Mouse (Mus musculus): ENCODE measurements around the gene Zdhhc1. TPM values are rescaled to one million over a fixed set of nuclear protein-coding genes. Genes with fewer than 3 reads are reported as not detected.

Gene Zdhhc1
- 33.6 and 38.4 TPM in 2 replicates for polyA plus RNA-seq (2015; fragmentation: Nextera tagmentation; extraction: Ambion mirVana)

DNA sequence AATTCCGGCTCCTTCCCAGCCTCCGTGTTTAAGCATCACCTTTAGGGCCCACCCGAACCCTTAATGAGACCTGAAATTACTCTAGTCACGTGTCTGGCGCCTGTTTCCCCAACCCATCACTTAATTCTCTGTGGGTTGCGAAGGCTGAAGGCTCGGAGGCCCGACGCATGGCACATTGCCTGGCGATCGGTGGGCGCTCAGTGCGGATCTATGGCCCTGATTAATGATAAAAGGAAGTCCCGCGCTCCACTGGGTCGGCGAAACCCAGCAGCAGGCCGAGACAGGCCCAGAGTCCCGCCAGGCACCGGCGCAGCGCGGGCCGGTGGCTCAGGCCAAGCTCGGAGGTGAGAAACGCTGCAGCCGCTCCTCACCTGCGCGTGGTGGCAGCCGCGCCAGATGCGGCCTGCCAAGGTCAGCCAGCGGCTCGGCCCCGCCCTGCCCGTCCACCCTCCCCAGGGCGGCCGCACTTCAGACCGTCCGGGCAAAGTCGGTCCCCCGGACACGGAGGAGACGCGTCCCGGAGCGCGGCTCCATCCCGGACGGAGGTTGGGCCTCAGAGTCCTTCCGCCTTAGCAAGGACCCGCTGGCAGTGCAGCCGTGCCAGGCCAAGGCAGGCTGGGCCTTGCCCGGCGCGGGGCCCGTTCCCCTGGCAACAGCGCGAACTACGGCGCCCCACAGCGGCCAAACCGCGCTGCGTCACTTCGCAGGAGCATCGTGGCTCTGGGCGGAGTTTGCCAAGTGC is at the start of gene Zdhhc1:
Zdhhc1 (minus strand) TSS at position 464 of the 742 bp plus-strand sequence.
- Histone ChIP-seq H3K36me3 (ENCODE audit: control insufficient read depth, insufficient read depth, low read length) (no peaks in the 10 kb centered on the region), H3K9me3 (replicated peaks; ENCODE audit: control insufficient read depth, low read length, poor library complexity, severe bottlenecking) (no peaks in the 10 kb centered on the region), H3K9ac (ENCODE audit: low read depth, low read length) (peak within 1 kb of the TSS; percentile 89), H3K4me3 (ENCODE audit: low read depth, low read length) (peak within 1 kb of the TSS; percentile 71), H3K27me3 (ENCODE audit: control insufficient read depth, insufficient read depth, low read depth, low read length) (no peaks in the 10 kb centered on the region), H3K4me1 (ENCODE audit: control insufficient read depth, insufficient read depth, low read length) (peaks cover 16% of the 10 kb centered on the region), H3K4me2 (ENCODE audit: low read length) (peak within 1 kb of the TSS; percentile 85), H3K27ac (ENCODE audit: low read length) (peak within 1 kb of the TSS; percentile 84)
- under 1% methylated on average over 66 of the region's 68 CpGs for WGBS
- peak; percentile 89 for ATAC-seq

DNA sequence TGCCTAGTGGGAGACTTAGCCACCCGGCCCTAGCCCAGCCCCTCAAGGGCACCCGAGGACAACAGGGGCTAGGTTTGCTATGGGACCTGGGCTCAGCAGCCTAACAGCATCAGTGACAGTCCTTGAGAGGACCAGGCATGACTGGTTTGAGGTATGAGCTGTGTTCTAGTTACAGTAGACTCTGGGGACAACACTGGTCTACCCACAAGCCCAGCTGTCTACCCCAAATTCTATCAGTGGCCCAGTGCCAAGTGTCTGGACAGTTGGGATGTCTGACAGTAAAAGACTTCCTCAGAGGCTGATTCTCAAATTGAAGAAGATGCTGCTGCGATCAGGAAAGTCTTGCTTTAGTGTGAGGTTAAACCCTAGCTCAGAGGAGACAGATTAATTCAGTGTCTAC is 48.5 kb upstream of the Zdhhc1 start:
- Histone ChIP-seq H3K27ac (ENCODE audit: low read length) (no peak overlapping the region), H3K27me3 (ENCODE audit: control insufficient read depth, insufficient read depth, low read depth, low read length) (no peaks in the 10 kb centered on the region), H3K36me3 (ENCODE audit: control insufficient read depth, insufficient read depth, low read length) (no peaks in the 10 kb centered on the region), H3K4me3 (ENCODE audit: low read depth, low read length) (no peak overlapping the region), H3K4me1 (ENCODE audit: control insufficient read depth, insufficient read depth, low read length) (0 out of 2 replicates have a peak, but pooled peaks cover 4% of the 10 kb centered on the region), H3K9ac (ENCODE audit: low read depth, low read length) (no peak overlapping the region), H3K9me3 (replicated peaks; ENCODE audit: control insufficient read depth, low read length, poor library complexity, severe bottlenecking) (no peaks in the 10 kb centered on the region), H3K4me2 (ENCODE audit: low read length) (no peak overlapping the region)
- 80% methylated on average over 3 of the region's 3 CpGs for WGBS
- ATAC-seq: no peak

DNA sequence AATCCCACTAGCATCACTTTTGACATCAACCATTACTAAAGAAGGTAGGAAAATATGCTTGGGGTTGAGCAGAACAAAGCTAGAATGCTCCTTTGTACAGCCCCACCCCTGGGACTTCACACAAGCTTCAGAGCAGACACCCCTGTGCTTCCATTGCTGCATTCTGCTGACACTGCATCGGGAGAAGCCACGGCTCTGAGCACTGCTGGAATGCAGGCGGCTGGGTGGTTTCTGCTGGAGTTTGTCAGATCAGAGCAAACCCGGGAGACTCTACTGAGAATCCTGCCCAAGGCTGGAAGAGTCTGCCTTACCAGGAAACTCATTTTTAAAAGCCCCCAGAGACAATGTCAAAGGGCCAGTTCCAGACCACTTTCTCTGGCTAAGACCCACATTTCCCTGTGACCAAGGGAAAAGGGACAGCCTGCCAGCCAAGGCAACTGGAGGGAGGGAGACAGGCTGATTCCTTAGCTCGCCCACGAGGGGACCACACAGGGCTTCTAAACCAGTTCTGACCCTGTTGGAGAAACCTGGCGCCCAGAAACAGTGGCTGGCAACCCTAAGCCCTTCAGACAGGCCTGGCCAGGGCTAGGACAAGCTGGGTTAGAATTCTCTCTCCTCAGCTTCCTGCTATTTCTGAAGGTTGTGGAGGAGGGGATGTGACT is 48.0 kb upstream of the Zdhhc1 start:
- H3K27ac ChIP-seq (ENCODE audit: low read length): no peak overlapping the region
- H3K9me3 ChIP-seq (replicated peaks; ENCODE audit: control insufficient read depth, low read length, poor library complexity, severe bottlenecking): no peaks in the 10 kb centered on the region
- no peaks in the 10 kb centered on the region for H3K36me3 ChIP-seq (ENCODE audit: control insufficient read depth, insufficient read depth, low read length)
- H3K4me2 ChIP-seq (ENCODE audit: low read length): no peak overlapping the region
- H3K27me3 ChIP-seq (ENCODE audit: control insufficient read depth, insufficient read depth, low read depth, low read length): no peaks in the 10 kb centered on the region
- ATAC-seq: no peak
- no peak overlapping the region for H3K4me3 ChIP-seq (ENCODE audit: low read depth, low read length)
- 61% methylated on average over 7 of the region's 7 CpGs for WGBS
- no peak overlapping the region for H3K9ac ChIP-seq (ENCODE audit: low read depth, low read length)
- H3K4me1 ChIP-seq (ENCODE audit: control insufficient read depth, insufficient read depth, low read length): 0 out of 2 replicates have a peak, but pooled peaks cover 4% of the 10 kb centered on the region

DNA sequence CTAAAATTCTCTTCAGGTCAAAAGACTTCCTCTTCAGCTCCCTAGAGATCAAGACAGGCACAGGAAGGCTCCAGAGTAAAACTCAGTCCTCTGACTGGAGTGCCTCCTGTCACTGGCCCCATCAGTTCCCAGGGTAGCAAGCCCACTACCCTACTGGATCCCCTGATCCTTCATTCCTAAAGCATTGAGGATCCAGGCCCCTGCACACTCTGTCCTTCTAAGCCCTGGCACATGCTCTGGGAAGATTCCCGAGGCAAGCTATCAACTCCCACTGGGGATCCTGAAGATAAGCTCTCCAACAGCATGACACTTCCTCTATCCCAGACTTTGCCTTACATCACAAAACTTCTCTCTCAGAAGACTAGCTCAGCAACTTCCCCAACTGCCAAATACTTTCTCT is 47.0 kb upstream of the Zdhhc1 start:
- Histone ChIP-seq H3K27me3 (ENCODE audit: control insufficient read depth, insufficient read depth, low read depth, low read length) (no peaks in the 10 kb centered on the region), H3K9me3 (replicated peaks; ENCODE audit: control insufficient read depth, low read length, poor library complexity, severe bottlenecking) (no peaks in the 10 kb centered on the region), H3K4me3 (ENCODE audit: low read depth, low read length) (no peak overlapping the region), H3K4me2 (ENCODE audit: low read length) (no peak overlapping the region), H3K4me1 (ENCODE audit: control insufficient read depth, insufficient read depth, low read length) (0 out of 2 replicates have a peak, but pooled peaks cover 4% of the 10 kb centered on the region), H3K9ac (ENCODE audit: low read depth, low read length) (no peak overlapping the region), H3K36me3 (ENCODE audit: control insufficient read depth, insufficient read depth, low read length) (peaks cover 4% of the 10 kb centered on the region; the same call in 1 of the 2 replicates), H3K27ac (ENCODE audit: low read length) (no peak overlapping the region; the same call in 1 of the 2 replicates)
- 53% methylated on average over 1 of the region's 1 CpGs for WGBS
- ATAC-seq: no peak

DNA sequence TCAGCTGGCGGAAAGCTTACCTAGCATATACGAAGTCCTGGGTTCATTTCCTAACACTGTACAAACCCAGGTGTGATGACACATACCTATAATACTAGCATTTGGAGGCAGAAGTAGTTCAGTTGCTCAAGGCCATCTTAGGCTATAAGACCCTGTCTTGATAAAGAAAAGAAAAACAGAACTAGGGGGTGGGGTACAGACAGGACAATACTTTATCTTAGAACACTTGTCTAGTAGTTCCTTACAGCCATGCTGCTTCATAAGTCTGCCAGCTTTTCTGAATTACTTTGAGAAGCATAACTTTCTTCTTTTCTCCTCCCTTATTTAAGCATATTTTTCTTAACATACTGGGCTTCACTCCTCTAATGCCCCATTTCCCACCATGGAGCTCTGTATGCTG is 46.1 kb upstream of the Zdhhc1 start:
- Histone ChIP-seq H3K4me1 (ENCODE audit: control insufficient read depth, insufficient read depth, low read length) (0 out of 2 replicates have a peak, but pooled peaks cover 4% of the 10 kb centered on the region), H3K4me2 (ENCODE audit: low read length) (no peak overlapping the region), H3K9ac (ENCODE audit: low read depth, low read length) (no peak overlapping the region), H3K27me3 (ENCODE audit: control insufficient read depth, insufficient read depth, low read depth, low read length) (no peaks in the 10 kb centered on the region), H3K9me3 (replicated peaks; ENCODE audit: control insufficient read depth, low read length, poor library complexity, severe bottlenecking) (no peaks in the 10 kb centered on the region), H3K27ac (ENCODE audit: low read length) (no peak overlapping the region), H3K36me3 (ENCODE audit: control insufficient read depth, insufficient read depth, low read length) (peaks cover 10% of the 10 kb centered on the region; the same call in 1 of the 2 replicates), H3K4me3 (ENCODE audit: low read depth, low read length) (no peak overlapping the region)
- WGBS: 95% methylated on average over 2 of the region's 2 CpGs
- no peak for ATAC-seq

DNA sequence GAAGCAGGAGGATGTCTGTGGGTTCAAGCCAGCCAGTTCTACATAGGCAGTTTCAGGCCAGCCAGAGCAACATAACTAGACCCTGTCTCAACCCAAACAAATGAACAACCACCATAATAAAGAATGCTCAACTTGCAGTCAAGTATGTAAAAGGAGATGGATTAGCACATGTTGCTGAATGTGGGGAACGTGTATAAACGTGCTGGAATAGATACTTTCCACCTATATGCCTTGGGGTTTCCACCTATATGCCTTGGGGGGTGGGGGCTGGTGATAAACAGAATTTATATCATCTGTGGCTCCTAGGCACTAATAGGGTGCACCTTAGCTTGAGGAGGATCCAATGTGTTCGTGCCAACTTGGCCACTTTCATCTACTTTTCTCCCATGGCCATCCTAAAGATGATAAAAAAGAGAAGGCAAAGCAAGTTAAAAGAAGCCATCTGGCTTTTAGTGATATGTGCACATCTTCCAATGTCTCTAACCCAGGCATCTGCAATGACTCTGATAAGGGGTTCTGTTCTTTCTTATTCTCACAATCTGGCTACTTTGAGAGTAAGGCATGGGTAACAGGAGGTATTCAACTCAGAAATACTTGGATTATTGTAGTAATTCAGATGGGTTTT is 45.4 kb upstream of the Zdhhc1 start:
- Histone ChIP-seq H3K4me1 (ENCODE audit: control insufficient read depth, insufficient read depth, low read length) (0 out of 2 replicates have a peak, but pooled peaks cover 4% of the 10 kb centered on the region), H3K36me3 (ENCODE audit: control insufficient read depth, insufficient read depth, low read length) (peaks cover 16% of the 10 kb centered on the region), H3K4me3 (ENCODE audit: low read depth, low read length) (no peak overlapping the region), H3K4me2 (ENCODE audit: low read length) (no peak overlapping the region), H3K27me3 (ENCODE audit: control insufficient read depth, insufficient read depth, low read depth, low read length) (no peaks in the 10 kb centered on the region), H3K9ac (ENCODE audit: low read depth, low read length) (no peak overlapping the region), H3K9me3 (replicated peaks; ENCODE audit: control insufficient read depth, low read length, poor library complexity, severe bottlenecking) (no peaks in the 10 kb centered on the region), H3K27ac (ENCODE audit: low read length) (no peak overlapping the region)
- WGBS: 91% methylated on average over 3 of the region's 3 CpGs
- no peak for ATAC-seq

DNA sequence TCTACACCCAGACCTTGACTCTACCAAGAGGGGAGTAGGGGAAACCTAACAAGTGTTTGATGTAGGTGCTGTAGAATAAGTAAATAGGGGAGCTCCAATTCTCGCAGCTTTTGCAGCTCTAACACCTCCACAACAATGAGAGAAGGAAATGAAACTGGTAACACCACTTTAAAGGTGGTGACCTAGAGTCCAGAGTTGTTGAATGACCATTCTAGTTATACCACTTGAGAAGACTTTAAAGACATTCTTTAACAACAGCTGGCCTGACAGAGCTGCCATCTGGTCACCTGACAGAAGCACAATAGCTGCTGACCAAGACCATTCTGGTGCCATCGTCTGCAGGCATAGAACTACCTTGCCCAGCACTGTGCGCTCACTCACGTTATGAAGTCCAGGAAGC is 42.2 kb upstream of the Zdhhc1 start:
- no peak overlapping the region for H3K27ac ChIP-seq (ENCODE audit: low read length)
- H3K9ac ChIP-seq (ENCODE audit: low read depth, low read length): no peak overlapping the region
- H3K9me3 ChIP-seq (replicated peaks; ENCODE audit: control insufficient read depth, low read length, poor library complexity, severe bottlenecking): no peaks in the 10 kb centered on the region
- no peak for ATAC-seq
- H3K4me3 ChIP-seq (ENCODE audit: low read depth, low read length): no peak overlapping the region
- no peak overlapping the region for H3K4me2 ChIP-seq (ENCODE audit: low read length)
- no peaks in the 10 kb centered on the region for H3K27me3 ChIP-seq (ENCODE audit: control insufficient read depth, insufficient read depth, low read depth, low read length)
- H3K4me1 ChIP-seq (ENCODE audit: control insufficient read depth, insufficient read depth, low read length): no peaks in the 10 kb centered on the region
- peaks cover 22% of the 10 kb centered on the region for H3K36me3 ChIP-seq (ENCODE audit: control insufficient read depth, insufficient read depth, low read length)
- 95% methylated on average over 4 of the region's 4 CpGs for WGBS

DNA sequence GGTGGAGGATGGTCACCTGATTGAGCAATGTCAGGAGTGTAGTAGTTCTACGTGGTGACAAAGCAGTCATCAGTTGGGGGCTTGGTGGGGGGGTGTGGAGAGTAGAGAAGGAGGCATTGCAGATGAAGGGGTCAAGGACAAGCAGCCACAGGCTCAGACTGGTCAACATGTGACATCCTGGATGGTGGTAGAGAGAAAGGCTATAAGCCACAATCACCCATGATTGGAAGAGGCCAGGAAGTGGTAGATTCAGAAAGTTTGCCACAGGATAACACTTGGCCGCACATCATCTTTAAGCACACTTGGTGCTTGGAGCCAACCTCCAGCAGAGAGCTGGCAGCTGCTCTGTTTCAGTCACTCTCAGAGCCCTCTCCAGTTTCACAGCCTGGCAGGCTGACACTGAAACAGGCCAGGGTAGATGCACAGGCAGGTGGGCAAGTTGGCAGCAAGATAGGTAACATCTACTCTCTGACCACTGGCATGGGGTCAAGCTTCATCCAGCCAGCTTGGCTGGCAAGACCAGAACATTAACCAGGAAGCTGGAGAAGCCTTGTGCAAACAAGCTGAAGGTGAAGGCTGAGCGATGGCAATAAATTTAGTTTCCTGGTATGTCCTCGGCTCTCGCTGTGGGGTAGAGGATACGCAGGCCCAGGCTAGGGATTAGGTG is 40.4 kb upstream of the Zdhhc1 start:
- WGBS: 89% methylated on average over 6 of the region's 6 CpGs
- no peaks in the 10 kb centered on the region for H3K9me3 ChIP-seq (replicated peaks; ENCODE audit: control insufficient read depth, low read length, poor library complexity, severe bottlenecking)
- no peak overlapping the region for H3K4me2 ChIP-seq (ENCODE audit: low read length)
- no peak overlapping the region for H3K9ac ChIP-seq (ENCODE audit: low read depth, low read length)
- no peak for ATAC-seq
- no peak overlapping the region for H3K27ac ChIP-seq (ENCODE audit: low read length)
- no peak overlapping the region for H3K4me3 ChIP-seq (ENCODE audit: low read depth, low read length)
- H3K4me1 ChIP-seq (ENCODE audit: control insufficient read depth, insufficient read depth, low read length): no peaks in the 10 kb centered on the region
- H3K27me3 ChIP-seq (ENCODE audit: control insufficient read depth, insufficient read depth, low read depth, low read length): no peaks in the 10 kb centered on the region
- peaks cover 22% of the 10 kb centered on the region for H3K36me3 ChIP-seq (ENCODE audit: control insufficient read depth, insufficient read depth, low read length)

Measured in midbrain, embryonic 16.5 days (tissue).